Mouse (Mus musculus) 3T3-L1 (cell line): ENCODE data around the gene Gm17364.
"Not testable (repeated sequence)": the region's sequence is repeated elsewhere in the genome, so short reads cannot be mapped to it uniquely, and the experiment has no call there.

Source experiments
- DNase-seq: peaks from one replicate; pipeline ENCODE4 v3.0.0-alpha.2; 2015; ENCODE audit warnings: low read depth, low spot score

The Gm17364 gene

DNA sequence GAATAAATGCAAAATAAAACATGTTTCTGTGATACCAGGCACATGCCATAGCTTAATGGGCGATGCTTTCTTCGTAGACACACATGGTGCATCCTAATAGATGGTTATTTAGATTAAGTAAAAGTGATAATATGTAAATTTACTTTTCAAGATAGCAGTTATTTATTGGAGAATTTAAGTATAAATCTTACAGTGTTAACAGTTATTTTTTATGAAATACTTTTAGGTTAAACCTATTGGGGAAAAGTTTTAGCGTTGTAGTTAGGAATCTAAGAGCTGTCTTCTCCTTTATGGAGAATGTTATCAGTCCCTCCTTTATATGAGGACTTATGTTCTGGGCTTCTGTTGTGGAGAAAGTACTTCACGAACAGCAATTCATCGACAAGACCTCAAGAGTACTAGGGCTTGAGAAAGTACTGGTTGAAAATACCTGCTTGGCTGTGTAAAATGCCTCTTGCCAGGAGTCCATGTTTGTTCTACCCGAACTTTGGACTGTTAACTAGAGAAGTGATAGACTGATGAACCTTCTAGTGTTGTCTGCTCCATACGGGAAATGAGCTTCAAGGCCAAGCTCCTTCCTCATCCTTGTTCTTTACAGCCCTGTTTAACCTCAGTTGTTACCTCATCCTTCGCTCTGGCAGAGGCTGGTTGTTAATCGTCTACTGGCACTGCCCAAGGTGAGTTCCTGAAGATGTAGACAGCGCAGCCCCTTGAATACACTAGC is at the start of gene Gm17364:
TSS of gene Gm17364 (minus strand) at position 51 of the 724 bp plus-strand sequence.
- no peak for DNase-seq

DNA sequence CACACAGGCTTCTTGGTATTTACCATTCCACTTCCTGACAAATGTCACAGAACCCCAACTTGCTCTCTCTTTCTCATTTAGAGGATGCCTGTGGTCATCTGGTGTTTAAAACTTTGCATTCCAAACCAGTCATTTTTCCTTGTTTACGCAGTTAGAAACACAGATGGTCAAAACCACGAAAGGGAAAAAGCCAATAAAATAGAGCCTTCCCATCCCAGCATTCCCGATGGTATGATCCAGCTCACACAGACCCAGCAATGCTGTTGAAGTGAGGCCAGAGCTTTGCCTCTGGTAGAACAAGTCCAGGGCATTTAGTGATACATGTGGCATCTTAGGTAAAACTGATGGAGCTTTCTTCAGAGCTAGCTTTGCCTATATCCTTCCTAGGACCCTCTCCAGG is 47.7 kb upstream of the Gm17364 start:
- peak; percentile 90 for DNase-seq

- DNase-seq = no peak
Observed at GRCm38 (mm10) chr13:41320749-41321148, 47.0 kb upstream of the Gm17364 start.

GRCm38 (mm10) chr13:41302716-41303115 is 28.9 kb upstream of the Gm17364 start:
- DNase-seq = peak; percentile 77

GRCm38 (mm10) chr13:41300037-41300436 is 26.3 kb upstream of the Gm17364 start:
- DNase-seq = no peak

DNA sequence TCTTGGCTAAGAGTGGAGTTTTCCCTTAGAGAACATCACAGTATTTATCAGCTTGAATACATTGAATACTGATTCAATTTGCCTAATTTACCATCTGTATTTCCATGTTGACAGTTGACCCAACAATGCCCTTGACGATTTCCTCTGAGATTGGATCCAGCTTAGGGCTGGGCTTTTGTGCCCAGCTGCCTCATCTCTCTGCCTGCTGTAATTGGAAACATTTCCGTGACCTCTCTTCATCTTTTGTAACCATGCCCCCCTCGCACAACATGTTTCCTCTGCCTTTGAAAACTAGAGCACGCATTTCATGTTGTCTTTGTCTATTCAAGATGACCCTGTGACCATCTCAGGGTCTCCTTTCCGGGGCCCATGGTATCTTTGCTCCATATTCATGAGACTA is 25.2 kb upstream of the Gm17364 start:
- DNase-seq = no peak

DNA sequence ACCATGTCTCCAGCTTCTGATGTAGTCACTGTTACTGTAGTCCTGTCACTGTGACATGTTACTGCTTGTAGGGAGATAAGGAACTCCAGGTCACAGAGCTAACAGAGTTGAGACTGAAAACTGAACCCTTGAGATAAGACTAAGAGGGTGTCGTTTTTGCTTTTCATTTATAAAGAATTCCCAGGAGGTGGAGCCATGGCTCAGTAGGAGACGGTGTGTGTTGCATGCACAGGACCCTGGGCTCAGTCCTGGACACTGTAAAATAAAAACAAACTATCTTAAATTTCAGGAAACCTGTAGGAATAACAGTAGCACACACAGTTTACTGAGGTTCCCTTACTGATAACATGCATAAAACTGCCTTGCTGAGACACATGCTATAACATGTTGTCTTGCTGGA is 24.8 kb upstream of the Gm17364 start:
- DNase-seq = no peak

DNA sequence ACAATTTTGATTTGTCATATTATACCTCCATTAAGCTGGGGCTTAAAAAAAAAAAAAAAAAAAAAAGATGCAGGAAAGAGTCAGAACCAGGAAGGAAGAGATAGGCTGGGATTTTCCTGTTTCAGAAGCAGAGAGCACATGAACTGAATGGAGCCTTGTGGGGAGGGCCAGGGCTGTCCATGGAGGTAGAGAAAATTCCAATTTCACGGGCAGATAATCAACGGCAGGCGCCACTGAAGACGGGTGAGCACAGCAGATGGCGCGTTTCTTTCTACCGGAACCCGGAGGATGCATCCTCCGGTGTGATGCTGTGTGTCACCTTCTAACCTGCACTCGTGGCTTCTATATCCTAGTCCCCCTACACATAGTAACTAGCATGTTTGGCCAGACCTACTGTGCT is 22.6 kb upstream of the Gm17364 start:
- no peak for DNase-seq

- no peak for DNase-seq
Observed at GRCm38 (mm10) chr13:41295886-41296285, 22.1 kb upstream of the Gm17364 start.

GRCm38 (mm10) chr13:41293595-41293994 is 19.8 kb upstream of the Gm17364 start:
- DNase-seq = no peak

GRCm38 (mm10) chr13:41291466-41291974 is 17.7 kb upstream of the Gm17364 start:
- DNase-seq = no peak

DNA sequence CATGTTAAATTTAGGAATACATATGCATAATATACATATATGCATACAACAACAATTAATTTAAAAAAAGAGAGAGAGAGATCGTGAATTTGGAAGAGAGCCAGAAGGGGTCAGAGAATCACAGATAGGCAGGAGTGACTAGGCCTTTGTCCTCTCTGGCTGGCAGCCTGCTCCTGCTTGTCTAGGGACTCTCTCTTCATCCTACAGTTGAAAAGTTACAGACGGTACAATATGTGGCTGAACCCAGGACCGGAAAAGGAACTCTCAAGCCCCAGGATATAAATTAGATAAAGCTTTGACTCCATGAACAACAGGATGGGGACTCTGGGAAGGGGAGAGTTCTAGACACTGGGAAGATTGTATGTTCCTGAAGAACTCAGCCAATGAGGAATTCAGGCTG is 12.5 kb upstream of the Gm17364 start:
- no peak for DNase-seq

DNA sequence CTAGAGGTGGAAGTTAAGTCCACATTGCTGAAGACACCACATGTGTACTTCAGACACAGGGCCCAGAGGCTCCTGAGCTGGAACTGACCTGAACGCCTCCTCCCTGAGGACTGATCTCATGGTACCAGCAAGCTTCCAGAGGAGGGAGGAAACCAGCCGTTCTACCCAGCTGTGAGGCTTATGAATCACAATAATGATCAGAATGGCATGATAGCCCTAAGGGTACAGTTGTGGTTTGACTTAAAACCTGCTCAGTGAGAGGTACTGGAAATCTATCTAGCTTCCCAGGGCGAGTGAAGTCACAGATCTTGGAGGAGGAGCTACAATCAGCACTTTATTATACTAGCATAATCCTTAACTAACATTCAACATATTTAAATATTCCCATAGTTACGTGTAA is 11.7 kb upstream of the Gm17364 start:
- DNase-seq = peak; percentile 76

GRCm38 (mm10) chr13:41283256-41283655 is 9.5 kb upstream of the Gm17364 start:
- DNase-seq = peak; percentile 92

GRCm38 (mm10) chr13:41280696-41281095 is 6.9 kb upstream of the Gm17364 start:
- DNase-seq = no peak

GRCm38 (mm10) chr13:41267827-41268408 is 5.9 kb downstream of the Gm17364 start:
- no peak for DNase-seq

DNA sequence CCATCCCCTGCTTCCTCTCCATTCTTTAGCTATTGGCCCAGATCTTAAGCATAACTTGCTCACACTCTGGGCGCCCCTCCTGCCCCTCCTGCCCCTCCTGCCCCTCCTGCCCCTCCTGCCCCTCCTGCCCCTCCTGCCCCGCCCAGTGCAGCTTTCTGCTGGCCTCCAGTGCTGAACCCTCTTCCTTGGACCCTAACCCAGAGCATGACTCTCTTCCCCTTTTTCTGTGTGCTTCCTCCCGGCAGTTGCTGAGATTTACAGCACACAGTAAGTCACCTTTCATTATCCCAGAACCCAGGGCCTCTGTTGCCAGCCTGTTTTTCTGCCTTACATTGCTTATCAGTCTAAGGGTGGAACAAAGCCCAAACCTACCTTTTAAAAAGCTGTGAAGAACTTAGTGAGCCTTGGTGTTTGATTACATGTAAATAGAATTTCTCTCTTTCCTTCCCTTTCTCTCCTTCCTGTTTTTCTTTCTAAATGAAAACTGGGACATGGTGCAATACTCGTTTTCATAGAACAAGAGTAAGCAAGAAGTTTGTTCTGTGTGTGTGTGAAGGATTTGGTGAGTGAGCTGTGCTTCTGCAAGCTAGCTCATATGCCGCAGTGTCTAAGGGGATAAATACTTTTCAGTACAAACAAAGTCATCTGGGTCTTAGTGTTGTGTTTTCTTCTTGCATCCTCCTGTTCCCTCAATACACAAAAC is 10.3 kb downstream of the Gm17364 start:
- no peak for DNase-seq

DNA sequence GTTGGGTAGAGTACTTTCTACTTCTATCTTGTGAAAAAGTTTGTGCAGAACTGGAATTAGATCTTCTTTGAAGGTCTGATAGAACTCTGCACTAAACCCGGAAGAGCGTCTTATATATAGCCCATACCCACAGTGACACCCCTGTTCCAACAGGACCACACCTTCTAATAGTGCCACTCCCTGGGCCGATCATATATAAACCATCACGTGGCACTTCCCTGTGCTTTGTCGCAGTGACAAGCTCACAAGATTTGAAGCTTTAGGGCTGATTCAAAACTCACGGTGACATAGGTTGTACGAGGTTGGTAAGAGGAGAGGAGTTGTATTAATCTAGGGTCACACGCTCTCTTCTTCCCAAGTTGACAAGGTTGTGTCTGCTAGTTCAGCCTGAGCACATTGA is 12.2 kb downstream of the Gm17364 start:
- DNase-seq = not testable (repeated sequence)

DNA sequence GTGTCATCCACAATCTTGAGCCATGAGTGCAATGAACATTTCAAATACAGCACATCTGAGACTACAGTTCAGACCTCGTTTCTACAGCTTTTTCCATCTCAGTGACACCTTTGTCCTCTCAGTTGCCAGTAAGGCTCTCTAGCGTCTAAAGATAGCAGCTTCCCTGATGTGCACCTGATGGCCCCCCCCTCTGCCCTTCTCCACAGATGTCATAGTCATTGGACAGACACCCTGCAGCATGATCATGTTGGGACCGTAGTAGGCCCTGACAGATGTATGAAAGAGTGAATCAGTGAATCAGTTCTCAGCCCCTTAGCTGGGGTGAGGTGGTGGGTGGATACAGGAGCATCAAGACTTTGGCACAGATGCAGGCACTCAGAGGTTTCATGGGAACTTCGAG is 15.9 kb downstream of the Gm17364 start:
- DNase-seq = no peak

GRCm38 (mm10) chr13:41256962-41257361 is 16.8 kb downstream of the Gm17364 start:
- DNase-seq = no peak

DNA sequence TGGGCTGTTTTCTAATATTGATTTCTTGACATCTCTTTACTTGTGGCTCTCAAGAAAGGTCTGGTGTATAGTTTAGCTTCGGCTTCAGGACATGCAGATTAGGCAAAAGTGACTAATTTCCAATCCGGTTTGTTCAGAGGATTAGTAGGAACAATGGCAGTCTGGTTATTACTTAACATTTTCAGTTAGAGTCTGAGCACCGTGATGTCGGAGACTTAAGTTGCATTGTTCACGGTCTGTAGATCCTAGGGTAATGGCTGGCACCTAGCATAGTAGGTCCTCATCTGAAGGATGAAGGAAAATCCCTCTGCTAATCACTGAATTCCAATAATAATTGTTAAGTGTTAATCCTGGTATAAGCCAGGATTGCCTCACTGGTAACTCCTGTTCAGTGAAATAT is 17.7 kb downstream of the Gm17364 start:
- DNase-seq = no peak

DNA sequence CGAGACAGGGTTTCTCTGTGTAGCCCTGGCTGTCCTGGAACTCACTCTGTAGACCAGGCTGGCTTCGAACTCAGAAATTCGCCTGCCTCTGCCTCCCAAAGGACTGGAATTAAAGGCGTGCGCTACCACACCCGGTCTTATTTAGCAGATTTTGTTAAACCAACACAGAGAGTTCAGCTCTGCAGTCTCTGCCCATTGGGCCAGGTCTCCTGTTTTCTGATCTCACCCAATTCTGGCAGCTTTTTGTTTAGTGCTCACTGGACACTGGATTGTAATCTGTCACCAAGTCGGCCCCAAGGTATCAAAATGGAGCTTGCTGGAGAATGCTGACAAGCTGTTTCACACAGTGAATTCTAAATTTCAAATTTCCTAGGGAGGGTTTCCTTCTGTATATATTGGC is 21.0 kb downstream of the Gm17364 start:
- no peak for DNase-seq

GRCm38 (mm10) chr13:41252141-41252540 is 21.6 kb downstream of the Gm17364 start:
- DNase-seq = no peak
